Mouse (Mus musculus) small intestine, adult 2 months (tissue): ENCODE data around the gene Zfp326.

Experiments
- CTCF ChIP-seq: fragments of 200-500 bp; IDR thresholded peaks from 2 replicates; pipeline ENCODE4 v1.5.1; 2012; ENCODE audit warnings: low read depth, mild to moderate bottlenecking, control low read depth, inconsistent platforms, low read length, moderate library complexity, mixed read lengths; ENCODE audit not compliant: insufficient replicate concordance, insufficient read length; ENCODE audit errors: extremely low read depth
- POLR2A ChIP-seq: fragments of 200-500 bp; IDR thresholded peaks from 2 replicates; pipeline ENCODE4 v1.6.1; 2012; ENCODE audit warnings: low read depth, mild to moderate bottlenecking, control low read depth, inconsistent platforms, low read length, moderate library complexity

DNA sequence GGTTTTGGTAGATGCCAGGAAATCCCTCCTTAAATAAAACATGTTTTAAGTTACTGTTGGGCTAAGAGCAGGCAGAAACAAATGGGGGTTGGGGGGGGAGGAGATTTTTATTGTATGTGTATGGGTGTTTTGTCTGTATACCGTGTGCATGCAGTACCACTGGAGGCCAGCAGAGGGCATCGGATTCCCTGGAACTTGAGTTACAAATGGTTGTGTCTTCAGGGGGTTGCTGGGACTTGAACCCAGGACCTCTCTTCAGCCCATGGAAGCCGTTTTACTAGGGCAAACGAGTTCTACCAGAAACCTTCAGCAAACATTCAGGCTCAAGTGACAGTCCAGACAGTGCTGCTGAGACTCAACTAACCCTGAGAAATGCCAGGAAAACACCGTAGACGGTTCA lies 41.9 kb downstream of the Zfp326 start:
- TF ChIP-seq CTCF (peak; percentile 63; the same call in 1 of the 2 replicates), POLR2A (no peak)
